Mouse (Mus musculus) bone marrow macrophage, adult 2 months (primary cell): ENCODE results near the gene Siah2.

Source experiments
- CTCF ChIP-seq: IDR thresholded peaks from 2 replicates; pipeline ENCODE4 v1.5.1; 2012; ENCODE audit warnings: low read depth, mild to moderate bottlenecking, low read length, moderate library complexity
- POLR2A ChIP-seq: IDR thresholded peaks from 2 replicates; pipeline ENCODE4 v1.6.1; 2012; ENCODE audit warnings: mild to moderate bottlenecking, low read depth, low read length, borderline replicate concordance

GRCm38 (mm10) chr3:58673295-58673694 is 18.9 kb downstream of the Siah2 start:
- no peak for TF ChIP-seq CTCF
- no peak for TF ChIP-seq POLR2A
